Mouse (Mus musculus) kidney, adult 2 months (tissue): ENCODE measurements around the gene Crtc2.

Experiments
- CTCF ChIP-seq: fragments of 200-500 bp; conservative IDR thresholded peaks from 2 replicates; pipeline ENCODE4 v1.5.1; 2011; ENCODE audit warnings: low read depth, mild to moderate bottlenecking, control low read depth, low read length, moderate library complexity, mixed read lengths; ENCODE audit not compliant: insufficient read depth, insufficient read length
- POLR2A ChIP-seq: fragments of 200-500 bp; IDR thresholded peaks from one replicate; pipeline ENCODE4 v1.6.1; 2011; ENCODE audit warnings: low read depth, low read length, control low read depth

DNA sequence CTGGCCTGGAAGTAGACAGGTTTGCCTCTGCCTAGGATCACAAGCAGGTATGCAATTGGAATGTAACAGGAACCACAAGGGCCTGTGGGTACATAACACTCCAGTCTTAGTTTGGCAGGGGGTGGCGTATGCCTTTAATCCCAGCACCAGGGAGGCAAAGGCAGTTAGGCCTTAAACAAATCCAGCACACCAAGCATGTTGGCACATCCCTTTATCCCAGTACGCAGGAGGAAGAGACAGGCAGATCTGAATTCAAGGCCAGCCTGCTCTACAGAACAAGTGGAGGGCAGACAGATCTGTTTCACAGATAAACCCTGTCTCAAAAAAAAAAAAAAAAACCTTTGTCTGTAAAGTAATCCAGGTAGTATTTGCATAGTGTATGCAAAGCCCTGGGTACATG is 45.3 kb upstream of the Crtc2 start:
- TF ChIP-seq CTCF (no peak), POLR2A (no peak)
